Mouse (Mus musculus): Measurements from ENCODE around the gene Myo10.

Gene Myo10

DNA sequence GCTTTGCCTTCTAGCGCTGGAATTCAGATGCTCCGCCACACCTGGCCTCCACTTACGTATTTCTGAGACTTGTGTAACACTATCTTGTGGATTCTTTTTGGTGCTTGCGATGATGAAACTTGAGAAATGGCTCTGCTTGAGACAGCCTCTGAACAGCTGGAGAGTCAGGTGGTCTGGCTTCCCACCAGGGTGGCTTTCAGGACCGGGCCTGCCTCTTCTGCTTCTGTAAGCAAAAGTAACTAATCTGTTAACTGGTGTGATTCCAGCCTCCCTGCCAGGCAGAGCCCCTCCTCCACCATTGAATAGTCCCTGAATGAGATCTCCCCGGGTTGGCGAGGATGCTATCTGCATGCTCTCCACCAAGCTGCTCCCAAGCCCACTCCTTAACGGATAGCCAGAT is 140.0 kb downstream of the Myo10 start:
- no peak for DNase-seq (ENCODE audit: low spot score in 2 of 2)

DNA sequence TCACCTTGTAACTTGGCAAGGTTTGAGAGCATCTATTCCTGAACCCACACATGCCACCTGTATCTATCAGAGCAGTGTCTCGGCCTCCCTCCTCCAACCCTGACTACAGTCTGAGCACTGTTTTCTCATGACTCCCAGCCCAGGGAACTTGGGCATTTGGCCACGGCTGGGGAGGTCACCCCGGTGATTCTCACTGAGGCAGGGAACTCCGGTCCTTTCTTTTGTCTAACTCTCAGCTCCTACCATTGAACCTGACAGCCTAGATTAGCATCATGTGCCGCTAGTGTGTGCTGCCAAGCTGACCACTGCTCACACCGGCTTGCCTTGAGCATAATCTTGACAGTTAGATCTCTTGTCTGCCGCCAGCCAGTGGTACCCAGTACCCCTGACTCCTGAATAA is 140.8 kb downstream of the Myo10 start:
- DNase-seq (ENCODE audit: low spot score in 2 of 2), result no peak

DNA sequence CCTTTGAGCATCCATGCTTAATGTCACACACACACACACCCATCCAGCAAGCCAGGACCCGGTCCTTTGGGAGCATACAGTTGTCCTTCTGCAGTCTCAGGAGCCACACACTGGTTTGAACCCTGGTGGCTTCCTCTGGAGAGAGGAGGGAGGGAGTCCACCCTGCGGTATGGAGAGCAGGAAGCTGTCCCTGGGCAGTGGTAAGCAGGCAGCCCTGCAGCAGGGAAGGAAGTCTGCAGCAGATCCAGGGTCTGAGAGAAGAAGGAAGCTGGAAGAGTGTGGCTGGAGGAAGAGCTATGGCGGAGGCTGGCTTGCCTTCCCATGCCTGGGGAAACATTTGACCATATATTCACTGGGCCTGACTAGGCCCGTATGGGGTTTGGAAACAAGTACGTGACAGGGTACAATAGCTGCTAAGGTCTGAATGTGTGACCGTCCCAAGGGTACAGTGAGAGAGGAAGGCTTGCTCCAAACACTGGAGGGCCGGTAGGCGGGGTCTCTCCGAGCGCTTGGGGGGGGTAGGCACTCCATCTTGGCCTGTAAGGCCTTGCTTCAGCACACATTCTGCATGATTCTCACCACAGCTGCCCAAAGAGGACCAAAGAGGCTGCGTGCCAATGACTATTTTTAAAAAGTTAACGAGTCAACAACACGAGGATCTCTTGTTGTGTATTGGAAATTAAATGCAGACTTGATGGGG is 142.5 kb downstream of the Myo10 start:
- no peak for DNase-seq (ENCODE audit: low spot score in 2 of 2)

DNA sequence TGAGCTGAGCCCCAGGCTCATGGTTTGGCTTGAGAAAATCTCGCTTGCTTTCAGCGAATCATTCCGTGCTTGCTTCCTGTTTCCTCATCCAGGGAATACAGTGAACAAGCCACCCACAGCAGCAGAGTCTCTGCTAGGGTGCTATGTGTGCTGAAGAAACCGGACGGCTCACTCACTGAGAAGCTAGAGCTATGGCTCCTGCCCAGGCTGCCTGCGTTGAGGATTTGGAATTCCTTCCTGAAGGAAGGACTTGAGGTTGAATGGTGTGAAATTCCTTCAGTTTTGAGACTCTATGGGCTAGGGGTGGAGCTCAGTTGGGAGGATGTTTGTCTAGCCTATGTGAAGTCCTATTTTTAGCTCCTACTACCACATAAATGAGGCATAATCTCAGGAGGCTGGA is 145.5 kb downstream of the Myo10 start:
- no peak for DNase-seq (ENCODE audit: low spot score in 2 of 2)

DNA sequence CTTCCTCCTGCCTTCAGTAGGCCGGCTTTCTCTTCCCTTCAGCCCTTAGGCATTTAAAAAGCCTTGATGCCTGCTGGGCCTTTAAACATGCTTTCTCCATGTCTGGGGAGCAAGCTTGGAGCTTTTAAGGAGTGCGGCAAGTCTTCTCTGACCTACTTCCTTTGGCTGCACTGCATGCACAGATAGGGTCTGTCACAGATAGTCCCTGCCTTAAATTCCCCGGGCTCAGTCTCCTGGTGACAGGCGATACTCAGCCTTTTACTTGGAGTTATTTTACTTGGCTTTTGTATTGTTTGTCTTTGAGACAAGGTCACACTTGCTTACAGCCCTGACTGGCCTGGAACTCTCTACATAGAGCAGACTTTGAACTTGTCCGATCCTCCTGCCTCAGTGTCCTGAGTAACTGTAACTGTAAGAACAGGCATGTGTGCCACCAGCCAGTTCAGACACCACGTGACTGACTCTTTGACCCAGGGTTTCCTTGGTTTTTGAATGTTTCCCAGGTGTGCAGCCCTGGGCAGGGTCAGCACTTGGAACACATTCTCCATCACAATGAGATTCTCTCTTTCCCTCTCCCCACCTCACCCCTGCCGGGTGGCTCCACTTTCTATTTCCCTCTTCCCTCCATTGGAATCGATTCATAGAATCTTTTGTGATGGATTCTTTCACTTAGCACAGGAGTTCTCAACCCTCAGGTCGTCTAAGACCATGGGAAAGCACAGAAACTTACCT is 147.4 kb downstream of the Myo10 start:
- DNase-seq (ENCODE audit: low spot score in 2 of 2), result no peak

DNA sequence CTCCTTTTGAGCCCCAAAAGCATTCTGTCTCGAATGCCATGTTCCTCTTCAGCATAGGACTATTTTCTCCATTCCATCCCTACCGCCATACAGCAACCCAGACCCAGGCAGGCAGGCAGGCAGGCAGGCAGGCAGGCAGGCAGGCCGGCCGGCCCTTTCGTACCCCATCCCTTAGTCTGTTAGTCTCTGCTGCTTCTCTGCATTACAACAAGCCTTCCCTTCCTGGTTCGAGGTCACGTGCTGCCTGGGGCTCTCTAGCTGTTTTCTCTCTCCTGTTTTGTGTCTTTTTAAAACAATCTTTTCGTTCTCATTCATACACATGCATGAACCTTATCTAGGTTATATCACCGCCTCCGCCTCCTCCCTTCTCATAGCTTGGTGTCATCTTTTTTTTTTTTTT is 149.5 kb downstream of the Myo10 start:
- DNase-seq (ENCODE audit: low spot score in 2 of 2), result no peak

DNA sequence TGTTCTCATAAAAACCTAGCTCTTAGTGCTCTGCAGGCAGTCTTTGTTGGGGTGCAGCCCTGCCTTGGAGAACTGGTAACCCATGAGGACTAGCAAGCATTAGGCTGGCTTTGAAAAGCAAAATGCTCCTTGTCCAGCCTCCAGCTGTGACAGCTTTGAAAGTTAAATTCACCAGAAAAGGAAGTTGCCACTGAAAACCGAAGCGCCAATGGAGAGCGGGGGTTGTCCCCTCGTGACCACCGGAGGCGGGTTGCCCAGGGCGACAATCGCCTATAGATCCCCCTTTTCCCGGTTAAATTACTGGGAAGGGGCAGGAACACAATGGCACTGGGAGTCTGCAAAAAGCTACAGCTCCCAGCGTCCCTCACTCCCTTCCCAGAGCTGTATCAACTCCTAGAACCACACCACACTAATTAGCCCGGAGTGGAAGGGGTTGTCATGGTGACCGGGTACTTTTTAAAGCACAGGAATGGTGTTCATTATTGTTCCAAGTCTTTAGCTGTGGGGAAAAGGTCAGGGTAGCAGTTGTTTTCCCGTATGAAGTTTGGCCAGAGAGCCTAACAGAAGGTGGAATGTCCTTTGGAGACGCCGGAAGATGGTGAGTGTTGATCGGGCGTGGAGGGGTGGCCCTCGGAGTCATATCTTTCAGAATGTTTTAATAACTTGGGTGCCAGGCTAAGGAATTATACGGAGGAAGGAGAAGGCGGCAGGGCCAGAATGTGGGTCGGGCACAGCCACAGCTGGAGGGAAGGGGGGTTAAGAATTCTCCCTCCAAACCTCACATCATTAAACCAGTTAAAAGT is 151.6 kb downstream of the Myo10 start:
- DNase-seq (ENCODE audit: low spot score in 2 of 2), result peak; percentile 12 to 23

DNA sequence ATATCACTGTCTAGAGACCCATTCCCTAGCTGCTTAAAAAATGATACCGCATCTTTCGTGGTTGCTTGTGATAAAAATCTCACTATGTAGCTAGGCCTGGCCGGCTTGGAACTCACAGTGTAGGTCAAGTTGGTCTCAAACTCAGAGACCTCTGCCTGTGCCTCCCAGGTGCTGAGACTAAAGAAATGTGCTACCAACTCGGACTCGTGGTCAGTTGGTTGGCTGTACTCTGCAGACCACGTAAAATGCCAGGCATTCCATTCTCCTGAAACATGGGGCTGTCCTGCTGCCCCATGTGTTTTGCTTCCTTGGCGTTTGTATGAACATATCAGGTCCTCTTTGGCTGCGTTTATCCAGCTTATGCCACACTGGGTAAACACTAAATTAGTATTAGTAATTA is 156.6 kb downstream of the Myo10 start:
- no peak for DNase-seq (ENCODE audit: low spot score in 2 of 2)

DNA sequence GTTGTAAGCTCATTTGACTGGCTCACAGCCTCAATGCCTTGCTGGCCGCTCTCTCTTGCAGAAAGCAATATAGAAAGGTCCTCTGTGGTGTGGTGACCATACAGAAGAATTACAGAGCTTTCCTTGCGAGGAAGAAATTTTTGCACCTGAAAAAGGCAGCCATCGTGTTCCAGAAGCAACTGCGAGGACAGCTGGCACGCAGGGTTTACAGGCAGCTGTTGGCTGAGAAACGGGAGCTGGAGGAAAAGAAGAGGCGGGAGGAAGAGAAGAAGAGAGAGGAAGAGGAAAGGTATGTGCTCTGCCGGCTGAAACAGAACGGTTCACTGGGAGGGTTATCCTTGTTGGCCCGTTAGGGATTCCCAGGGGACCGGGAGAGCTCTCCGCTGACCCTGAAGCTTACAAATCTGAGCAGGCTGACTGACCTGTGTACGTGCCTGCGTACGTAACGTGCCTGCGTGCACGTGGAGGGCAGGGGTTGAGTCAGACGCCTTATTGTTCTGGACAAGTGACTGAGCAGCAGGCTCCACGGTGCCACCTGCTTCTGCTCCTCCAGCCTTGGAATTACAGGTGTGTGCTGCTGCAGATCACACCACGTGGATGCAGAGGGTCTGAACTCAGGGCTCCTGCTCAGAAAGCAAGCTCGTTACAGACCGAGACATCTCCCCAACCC is 157.3 kb downstream of the Myo10 start:
- DNase-seq (ENCODE audit: low spot score in 2 of 2), result no peak

DNA sequence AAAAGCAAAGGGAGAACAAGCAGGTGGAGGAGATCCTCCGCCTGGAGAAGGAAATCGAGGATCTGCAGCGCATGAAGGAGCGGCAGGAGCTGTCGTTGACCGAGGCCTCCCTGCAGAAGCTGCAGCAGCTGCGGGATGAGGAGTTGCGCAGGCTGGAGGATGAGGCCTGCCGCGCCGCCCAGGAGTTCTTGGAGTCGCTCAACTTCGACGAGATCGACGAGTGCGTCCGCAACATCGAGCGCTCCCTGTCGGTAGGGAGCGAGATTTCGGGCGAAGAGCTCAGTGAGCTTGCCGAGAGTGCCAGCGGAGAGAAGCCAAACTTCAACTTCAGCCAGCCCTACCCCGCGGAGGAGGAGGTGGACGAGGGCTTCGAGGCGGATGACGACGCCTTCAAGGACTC is 158.7 kb downstream of the Myo10 start:
- no peak for DNase-seq (ENCODE audit: low spot score in 2 of 2)

DNA sequence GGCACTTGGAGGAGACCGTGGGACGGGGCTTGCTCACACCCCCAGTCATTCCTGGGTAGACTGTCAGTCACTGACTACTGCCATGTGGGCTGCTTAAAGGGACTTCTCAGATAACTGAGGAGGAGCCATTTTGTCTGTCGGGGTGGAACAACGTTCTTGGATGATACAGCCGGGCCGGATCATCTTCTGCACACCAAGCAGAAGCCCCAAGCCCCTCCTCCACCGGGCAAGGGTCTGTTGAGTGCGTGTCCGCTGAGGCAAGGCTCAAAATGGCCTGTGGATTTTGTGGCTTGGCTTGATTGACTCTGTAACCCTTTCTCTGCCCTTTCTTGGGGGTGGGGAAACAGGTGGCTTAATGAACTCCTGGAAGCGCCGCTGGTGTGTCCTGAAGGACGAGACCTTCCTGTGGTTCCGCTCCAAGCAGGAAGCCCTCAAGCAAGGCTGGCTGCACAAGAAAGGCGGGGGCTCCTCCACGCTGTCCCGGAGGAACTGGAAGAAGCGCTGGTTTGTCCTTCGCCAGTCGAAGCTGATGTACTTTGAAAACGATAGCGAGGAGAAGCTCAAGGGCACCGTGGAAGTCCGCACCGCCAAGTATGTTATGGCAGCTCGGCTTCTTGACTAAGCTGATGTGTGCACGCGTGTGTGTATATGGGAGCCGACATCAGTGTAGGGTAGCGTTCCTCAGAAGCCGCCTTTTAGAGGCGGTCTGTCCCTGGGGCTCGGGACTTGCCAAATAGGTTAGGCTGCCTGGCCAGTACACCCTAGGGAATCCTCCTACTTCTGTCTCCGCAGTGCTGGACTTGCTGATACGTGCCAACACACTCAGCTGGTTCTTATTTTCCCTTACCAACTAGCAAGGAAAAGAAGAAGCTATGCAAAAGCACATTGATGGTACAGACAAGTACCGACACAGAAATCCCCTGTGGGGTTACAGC is 163.4 kb downstream of the Myo10 start:
- DNase-seq (ENCODE audit: low spot score in 2 of 2), result no peak

DNA sequence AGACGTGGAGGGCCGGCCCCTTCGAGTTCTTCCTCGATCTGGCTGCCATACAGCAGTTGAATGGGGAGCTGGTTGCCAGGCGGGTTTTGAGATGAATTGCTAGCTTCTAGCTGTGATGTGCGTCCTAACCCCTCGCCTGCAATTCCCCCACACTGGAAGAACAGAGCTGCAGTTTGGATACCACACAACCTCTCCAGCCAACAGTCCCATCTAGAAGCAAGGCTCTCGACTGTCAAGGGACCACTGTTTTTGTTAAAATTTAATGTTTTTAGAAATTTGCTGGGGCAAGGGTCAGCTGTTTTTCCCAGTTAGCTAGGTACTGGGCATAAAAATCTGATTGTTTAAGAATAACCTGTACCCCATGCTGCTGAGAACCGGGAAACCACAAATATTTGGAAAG is 165.1 kb downstream of the Myo10 start:
- no peak for DNase-seq (ENCODE audit: low spot score in 2 of 2)

DNA sequence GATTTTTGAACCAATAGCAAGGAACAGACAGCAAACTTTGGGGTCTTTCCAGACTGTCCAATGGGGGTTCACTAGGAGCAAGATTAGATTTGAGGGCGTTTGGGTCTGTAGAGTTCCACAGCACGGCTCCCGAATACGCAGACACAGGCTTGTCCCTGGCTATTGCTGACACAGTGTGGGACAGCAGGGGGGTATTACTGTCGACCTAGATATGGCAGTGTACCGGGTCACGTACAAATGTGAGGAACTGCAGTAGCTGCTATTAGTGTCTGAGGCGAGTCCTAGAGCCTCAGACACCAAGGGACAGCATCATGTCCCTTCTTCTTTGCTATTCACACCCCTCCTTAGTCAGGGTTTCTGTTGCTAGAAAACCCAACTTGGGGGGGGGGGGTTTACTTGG is 165.6 kb downstream of the Myo10 start:
- DNase-seq (ENCODE audit: low spot score in 2 of 2), result no peak

DNA sequence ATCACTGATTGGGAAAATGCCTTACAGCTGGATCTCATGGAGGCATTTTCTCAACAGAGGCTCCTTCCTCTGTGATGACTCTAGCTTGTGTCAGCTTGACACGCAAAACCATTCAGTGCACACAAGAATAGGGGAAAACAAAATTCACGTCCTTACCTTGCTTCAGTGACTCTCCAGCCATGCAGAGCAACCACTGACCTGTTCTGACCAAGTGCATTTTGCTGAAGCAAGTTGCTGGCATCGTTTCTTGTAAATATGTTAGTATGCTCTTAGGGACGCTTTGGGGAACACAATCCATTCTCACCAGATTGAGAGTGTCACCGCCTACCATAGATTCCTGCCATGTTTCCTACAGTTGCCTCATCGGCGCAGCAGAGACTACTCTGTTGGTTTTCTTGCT is 166.2 kb downstream of the Myo10 start:
- DNase-seq (ENCODE audit: low spot score in 2 of 2), result no peak

DNA sequence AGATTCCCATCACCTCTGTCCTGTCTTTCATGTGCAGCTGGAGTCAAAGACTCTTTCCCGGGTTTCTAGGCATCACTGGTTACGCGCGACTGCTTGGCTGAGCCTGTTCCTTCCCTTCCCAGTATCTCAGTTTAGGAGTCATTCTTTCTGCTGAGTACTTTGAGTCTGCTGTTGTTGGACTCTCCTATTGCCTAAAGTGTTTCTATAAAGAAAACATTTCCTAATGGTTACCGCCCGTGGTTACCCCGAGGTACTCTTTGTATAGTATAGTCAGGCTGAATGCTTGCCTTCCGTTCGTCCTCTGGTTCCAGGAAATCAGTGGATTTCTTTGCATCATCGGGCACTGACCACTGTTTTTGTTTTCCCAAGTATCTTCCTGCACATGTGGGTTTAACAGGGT is 166.9 kb downstream of the Myo10 start:
- no peak for DNase-seq (ENCODE audit: low spot score in 2 of 2)

DNA sequence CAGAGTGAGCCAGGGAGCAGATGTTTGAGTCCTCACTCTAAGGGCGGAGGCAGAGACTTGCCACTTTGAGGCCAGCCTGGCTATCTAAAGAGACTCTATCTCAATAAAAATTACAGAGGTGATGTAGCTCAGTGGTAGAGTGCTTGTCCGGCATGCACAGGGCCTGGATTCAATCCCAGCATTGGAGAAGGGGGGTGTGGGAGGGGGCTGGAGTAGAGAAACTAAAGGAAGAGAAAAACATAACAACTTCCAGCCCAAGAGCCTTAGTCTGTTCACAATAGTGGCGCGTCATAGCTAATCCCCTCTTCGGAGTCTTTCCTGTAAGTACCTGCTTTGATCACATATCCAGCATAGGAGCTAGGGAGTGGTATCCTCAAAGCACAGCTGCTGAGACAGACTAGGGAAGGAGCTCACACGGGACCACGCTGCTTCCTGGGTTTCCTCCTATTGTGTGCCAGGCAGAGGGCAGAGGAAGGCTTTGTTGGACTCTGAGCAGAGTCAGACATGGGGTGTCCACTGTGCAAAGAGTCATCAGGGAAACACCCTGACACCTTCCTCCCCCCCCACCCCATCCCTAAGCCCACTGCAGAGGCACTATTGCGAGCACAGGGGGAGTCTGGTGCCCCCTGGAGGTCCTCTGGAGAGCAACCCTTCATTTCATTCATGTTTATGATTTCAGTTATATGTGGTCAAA is 169.5 kb downstream of the Myo10 start:
- no peak for DNase-seq (ENCODE audit: low spot score in 2 of 2)

DNA sequence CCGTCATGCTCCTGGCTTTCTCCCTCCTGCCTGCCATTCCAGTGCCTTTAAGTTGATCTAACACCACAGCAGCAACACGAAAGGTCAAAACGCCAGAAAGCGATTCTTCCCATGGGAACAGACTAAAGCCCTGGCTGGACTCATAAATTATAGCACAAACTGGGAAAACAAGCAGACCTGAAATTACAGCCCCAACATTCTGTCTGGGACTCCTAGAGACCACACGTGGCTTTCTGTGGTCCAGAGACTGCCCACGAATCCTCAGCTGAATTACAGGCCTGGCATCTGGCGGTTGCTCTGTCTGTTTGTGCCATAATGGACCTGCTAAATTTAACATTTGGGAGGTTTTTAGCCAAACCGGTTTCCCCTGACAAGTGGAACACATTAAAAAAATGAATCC is 171.8 kb downstream of the Myo10 start:
- DNase-seq (ENCODE audit: low spot score in 2 of 2), result no peak

DNA sequence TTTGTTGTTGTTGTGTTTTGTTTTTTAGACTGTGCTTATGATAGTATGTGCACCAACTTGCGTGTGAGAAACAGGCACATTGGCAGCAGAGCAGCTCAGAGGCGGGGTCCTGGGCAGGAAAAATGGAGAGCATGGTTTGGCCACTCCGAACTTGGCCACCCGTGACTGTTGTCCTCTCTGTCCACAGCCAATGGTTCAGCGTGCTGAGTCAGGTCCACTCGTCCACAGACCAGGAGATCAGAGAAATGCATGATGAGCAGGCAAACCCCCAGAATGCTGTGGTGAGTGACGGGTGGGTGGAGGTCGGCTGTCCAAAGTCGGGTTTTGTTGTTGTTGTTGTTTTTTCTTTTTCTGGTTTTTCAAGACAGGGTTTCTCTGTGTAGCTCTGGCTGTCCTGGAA is 173.2 kb downstream of the Myo10 start:
- no peak for DNase-seq (ENCODE audit: low spot score in 2 of 2)

DNA sequence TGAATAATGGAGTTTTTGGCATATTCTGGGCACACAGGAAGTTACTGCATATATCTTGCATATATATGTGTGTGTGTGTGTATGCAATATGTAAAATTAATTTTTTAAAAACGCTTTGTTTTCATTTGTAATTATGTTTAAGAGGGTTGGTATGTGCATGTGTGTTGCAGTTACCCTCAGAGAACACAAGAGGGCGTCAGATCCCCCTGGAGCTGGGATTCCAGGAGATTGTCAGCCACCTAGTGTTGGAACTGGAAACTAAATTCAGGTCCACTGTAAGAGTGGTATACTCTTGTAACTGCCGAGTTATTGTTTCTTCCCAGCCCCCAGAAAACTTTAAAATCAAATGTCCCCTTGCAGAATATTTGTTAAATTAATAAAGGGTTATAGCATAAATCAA is 174.0 kb downstream of the Myo10 start:
- DNase-seq (ENCODE audit: low spot score in 2 of 2), result peak; percentile 11 to 30

DNA sequence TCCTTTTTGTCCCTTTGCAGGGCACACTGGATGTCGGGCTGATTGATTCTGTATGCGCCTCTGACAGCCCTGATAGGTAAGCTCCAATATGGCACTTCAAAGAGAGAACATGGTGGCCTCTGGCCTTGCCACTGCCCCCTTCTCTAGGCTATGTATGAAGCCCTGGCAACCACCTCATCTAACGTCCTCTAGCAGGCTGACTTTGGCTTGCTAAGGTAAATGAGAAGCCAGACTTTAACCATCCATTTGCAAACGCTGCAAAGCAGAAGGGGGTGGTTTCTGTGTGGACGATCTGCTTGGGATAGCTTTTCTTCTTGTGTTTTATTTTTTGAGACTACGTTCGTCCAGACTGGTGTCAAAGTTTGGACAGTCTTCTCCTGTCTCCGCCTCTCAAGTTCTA is 174.9 kb downstream of the Myo10 start:
- DNase-seq (ENCODE audit: low spot score in 2 of 2), result no peak

DNA sequence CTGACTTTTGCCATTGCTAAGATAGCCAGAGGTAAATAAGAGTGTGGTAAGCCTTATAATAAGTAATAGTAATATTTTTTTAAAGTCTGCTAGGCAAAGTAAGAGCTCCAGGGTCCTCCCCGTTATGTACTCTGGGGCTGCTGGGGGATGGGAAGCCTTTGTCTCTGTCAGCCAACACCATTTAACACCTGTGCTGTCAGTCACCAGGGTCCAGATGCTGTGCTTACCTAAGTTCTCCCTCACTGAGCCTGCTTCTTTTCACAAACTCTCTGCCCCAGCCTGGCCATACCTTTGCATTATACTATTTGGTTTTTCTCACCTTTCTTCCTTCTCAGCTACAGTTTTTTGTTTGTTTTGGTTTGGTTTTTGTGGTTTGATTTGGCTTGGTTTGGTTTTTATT is 175.6 kb downstream of the Myo10 start:
- DNase-seq (ENCODE audit: low spot score in 2 of 2), result no peak

All from natural killer cell, adult 2 months (primary cell).